Mouse (Mus musculus) stomach, embryonic 16.5 days (tissue): ENCODE data around the gene Kdm1a. TPM values are rescaled to one million over a fixed set of nuclear protein-coding genes. Genes with fewer than 3 reads are reported as not detected.

Experiments
- ATAC-seq: fragments of 200-750 bp; cut with Nextera tagmentation; 2 replicates; pipeline ENCODE4 v1.8.0; 2017; ENCODE audit warnings: moderate number of reproducible peaks, moderate TSS enrichment; ENCODE audit not compliant: insufficient read depth, low FRiP score
- H3K27ac ChIP-seq: fragments of 300-500 bp; sonication (generic); 2 replicates; pipeline ENCODE4 v1.5.1; 2014; ENCODE audit warnings: low read length
- H3K27me3 ChIP-seq: fragments of 300-500 bp; sonication (generic); 2 replicates; pipeline ENCODE4 v1.6.1; 2014; ENCODE audit warnings: low read length, control low read depth, mixed read lengths; ENCODE audit not compliant: control insufficient read depth, insufficient read depth
- H3K36me3 ChIP-seq: fragments of 300-500 bp; sonication (generic); 2 replicates; pipeline ENCODE4 v1.6.1; 2014; ENCODE audit warnings: low read length; ENCODE audit not compliant: control insufficient read depth, insufficient read depth
- H3K4me1 ChIP-seq: fragments of 300-500 bp; sonication (generic); 2 replicates; pipeline ENCODE4 v1.6.1; 2014; ENCODE audit warnings: low read length, control low read depth, mixed read lengths; ENCODE audit not compliant: control insufficient read depth, insufficient read depth
- H3K4me2 ChIP-seq: fragments of 300-500 bp; sonication (generic); 2 replicates; pipeline ENCODE4 v1.6.1; 2014; ENCODE audit warnings: low read depth, low read length, mixed read lengths
- H3K4me3 ChIP-seq: fragments of 300-500 bp; sonication (generic); replicated peaks from 2 replicates; pipeline ENCODE4 v1.5.1; 2014; ENCODE audit warnings: mild to moderate bottlenecking, low read length
- H3K9ac ChIP-seq: fragments of 300-500 bp; sonication (generic); 2 replicates; pipeline ENCODE4 v1.6.1; 2014; ENCODE audit warnings: low read length
- H3K9me3 ChIP-seq: fragments of 300-500 bp; sonication (generic); replicated peaks from 2 replicates; pipeline ENCODE4 v1.6.1; 2016; ENCODE audit warnings: low read length, control low read depth; ENCODE audit not compliant: control insufficient read depth
- WGBS: fragments of 180-500 bp; shearing (Covaris S2); extraction: QIAGEN DNeasy Blood & Tissue Kit; methylation state at CpG from one replicate; pipeline ENCODE4 v1.1.7; 2014; 5-methylcytosine and 5-hydroxymethylcytosine counted together
- polyA plus RNA-seq: library from polyadenylated mRNA; unstranded; fragments of >200 nt; fragmentation: Nextera tagmentation; extraction: Ambion mirVana; gene quantifications from 2 replicates; pipeline ENCODE4 v1.2.1, GENCODE M21; 2015

The Kdm1a gene
- polyA plus RNA-seq, 1 experiment from 2014 or later, result 18.9 TPM

DNA sequence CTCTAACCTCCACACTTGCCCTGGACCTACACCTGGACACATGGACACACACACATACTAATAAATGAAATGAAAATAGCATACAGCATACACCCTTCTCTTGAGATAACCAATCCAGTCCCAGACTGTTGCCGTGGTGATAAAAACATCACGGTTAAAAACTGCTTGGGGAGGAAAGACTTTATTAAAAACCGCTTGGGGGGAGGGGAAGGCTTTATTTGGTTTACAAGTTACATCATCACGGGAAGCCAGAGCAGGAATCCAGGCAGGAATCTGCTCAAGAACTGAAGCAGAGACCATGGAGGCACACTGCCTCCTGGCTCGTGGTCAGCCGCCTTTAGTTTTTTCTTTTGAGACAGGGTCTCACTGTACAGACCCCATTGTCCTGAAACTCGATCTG is 11.1 kb upstream of the Kdm1a start:
- ATAC-seq, result no peak
- Histone ChIP-seq H3K27me3 (no peaks in the 10 kb centered on the region), H3K27ac (no peak overlapping the region), H3K9me3 (no peaks in the 10 kb centered on the region), H3K36me3 (no peaks in the 10 kb centered on the region), H3K4me1 (no peaks in the 10 kb centered on the region), H3K9ac (no peak overlapping the region), H3K4me3 (no peak overlapping the region), H3K4me2 (no peak overlapping the region)
- WGBS, result 52% methylated on average over 7 of the region's 7 CpGs

DNA sequence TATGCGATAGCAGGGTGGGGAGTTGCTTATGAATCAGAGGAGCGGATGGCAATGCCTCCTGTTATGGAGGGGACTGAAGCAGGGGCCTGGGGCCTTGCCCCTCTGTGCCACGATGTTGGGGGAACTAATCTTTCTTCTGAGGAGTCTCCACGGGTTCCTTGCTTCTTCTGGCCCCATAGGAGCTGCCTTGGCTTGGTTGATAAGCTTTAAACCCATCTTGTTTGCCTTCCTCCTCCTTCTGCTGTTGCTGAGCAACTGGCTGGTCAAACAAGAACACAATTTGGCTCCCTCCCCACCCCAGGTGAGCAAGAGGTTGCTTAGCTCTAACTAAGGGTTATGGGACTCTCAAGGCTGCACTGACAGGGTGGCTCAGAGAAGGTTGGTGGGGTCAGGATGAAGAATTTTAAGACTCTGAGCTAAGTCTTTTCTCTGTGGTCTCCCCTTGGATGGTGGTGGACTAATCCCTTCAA is 7.9 kb upstream of the Kdm1a start, which contains the start of gene Tex46:
Tex46 (plus strand) TSS at position 51 of the 470 bp plus-strand sequence.
- WGBS, result 45% methylated on average over 4 of the region's 4 CpGs
- H3K4me1 ChIP-seq, result no peaks in the 10 kb centered on the region

DNA sequence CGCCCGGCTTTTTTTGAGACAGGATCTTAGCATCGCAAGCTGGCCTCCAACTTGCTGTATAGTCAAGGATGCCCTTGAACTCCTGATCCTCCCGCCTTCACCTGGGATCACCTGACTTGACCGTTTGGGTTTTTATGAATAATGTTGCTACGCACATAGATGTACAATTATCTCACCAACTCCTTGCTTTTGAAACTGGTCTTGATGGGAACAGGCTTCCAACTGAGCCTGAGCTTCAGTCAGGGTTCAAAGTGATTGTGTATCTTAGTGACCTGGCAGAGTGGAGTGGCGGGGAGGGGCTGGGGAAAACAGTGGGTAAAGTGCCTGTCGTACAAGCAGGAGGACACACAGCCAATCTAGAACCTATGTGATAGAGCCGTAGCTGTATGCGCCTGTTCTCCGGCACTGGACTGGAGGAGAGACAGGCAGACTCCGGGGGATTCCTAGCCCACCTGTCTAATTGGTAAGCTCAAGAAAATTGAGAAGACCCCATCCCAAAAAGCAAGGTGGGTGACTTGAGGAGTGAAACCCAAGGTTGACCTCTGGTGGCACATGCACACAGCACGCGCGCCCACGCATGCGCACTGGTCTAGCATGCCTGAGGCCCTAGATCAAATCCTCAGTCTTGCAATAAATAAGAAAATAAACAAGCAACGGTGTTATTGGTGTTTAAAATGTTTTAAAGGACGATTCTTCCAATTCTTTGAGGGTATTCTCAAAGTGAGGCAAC is 3.4 kb upstream of the Kdm1a start:
- WGBS, result 87% methylated on average over 19 of the region's 19 CpGs
- no peak for ATAC-seq

More for the DNA sequence above, 7.9 kb upstream of the Kdm1a start, which contains the start of gene Tex46:
- no peaks in the 10 kb centered on the region for H3K36me3 ChIP-seq
- ATAC-seq, result peak; percentile 72; the same call in 1 of the 2 replicates
- no peak within 1 kb of the TSS for H3K4me3 ChIP-seq
- no peak within 1 kb of the TSS for H3K4me2 ChIP-seq
- H3K27ac ChIP-seq, result no peak within 1 kb of the TSS
- no peak within 1 kb of the TSS for H3K9ac ChIP-seq
- H3K27me3 ChIP-seq, result no peaks in the 10 kb centered on the region
- H3K9me3 ChIP-seq, result no peaks in the 10 kb centered on the region

DNA sequence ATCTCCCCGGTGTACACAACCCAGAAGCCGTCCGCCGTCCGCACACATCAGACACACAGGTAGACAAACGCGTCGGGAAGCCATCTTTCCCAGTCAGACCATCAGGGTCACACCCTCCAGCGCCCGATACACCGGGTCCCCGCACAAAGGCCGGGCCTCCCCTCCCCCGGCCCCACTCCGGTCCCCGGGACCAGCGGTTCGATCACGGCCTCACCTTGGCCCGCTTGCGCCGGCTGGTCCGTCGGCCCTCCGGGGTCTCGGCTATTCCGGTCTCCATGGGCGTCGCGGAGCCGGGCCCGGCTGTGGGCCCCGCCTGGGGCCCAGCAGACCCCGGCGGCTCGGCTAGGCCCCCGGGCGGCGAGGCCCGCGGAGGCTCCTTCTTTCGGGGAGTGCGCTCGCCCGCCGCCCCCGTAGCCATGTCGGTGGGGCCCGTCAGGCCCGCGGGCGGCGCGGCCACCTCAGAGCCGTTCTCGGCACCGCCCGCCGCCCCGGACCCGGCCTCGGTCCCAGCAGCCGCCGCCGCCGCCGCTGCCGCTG is 437 bp downstream of the Kdm1a start:
- ATAC-seq, result peak; percentile 55
- H3K4me3 ChIP-seq, result peak overlapping the region; percentile 98
- under 1% methylated on average over 64 of the region's 68 CpGs for WGBS
- H3K9me3 ChIP-seq, result no peaks in the 10 kb centered on the region
- H3K4me1 ChIP-seq, result peaks cover 13% of the 10 kb centered on the region
- H3K27ac ChIP-seq, result peak overlapping the region; percentile 89
- H3K27me3 ChIP-seq, result no peaks in the 10 kb centered on the region
- peak overlapping the region; percentile 99 for H3K9ac ChIP-seq
- no peaks in the 10 kb centered on the region for H3K36me3 ChIP-seq
- H3K4me2 ChIP-seq, result peak overlapping the region; percentile 76

More for the DNA sequence above, 3.4 kb upstream of the Kdm1a start:
- no peak overlapping the region for H3K4me2 ChIP-seq
- no peaks in the 10 kb centered on the region for H3K9me3 ChIP-seq
- H3K27ac ChIP-seq, result no peak overlapping the region
- H3K4me3 ChIP-seq, result no peak overlapping the region
- H3K9ac ChIP-seq, result no peak overlapping the region
- no peaks in the 10 kb centered on the region for H3K27me3 ChIP-seq
- no peaks in the 10 kb centered on the region for H3K36me3 ChIP-seq
- H3K4me1 ChIP-seq, result peaks cover 2% of the 10 kb centered on the region; the same call in 1 of the 2 replicates

DNA sequence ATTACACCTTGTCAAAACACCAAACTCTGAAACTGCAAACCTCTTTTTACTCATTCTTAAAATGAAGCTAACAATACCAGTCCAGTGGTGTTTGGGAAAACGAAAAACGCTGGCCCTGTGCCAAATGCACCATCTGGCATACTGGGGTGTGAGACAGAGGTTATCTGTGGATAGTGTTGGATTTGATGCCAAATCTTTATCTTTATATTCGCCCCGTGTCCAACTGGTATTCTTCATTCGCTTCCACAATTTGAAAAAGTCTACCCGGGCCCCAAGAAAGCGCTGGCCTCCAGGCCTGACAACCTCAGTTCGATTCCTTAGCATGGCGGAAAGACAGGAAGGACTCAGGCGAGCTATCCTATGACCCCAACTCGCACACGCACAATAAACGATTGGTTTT is 1.0 kb downstream of the Kdm1a start:
- Histone ChIP-seq H3K4me1 (peaks cover 13% of the 10 kb centered on the region), H3K27ac (peak overlapping the region; percentile 89), H3K4me2 (peak overlapping the region; percentile 76), H3K4me3 (peak overlapping the region; percentile 98), H3K9me3 (no peaks in the 10 kb centered on the region), H3K36me3 (no peaks in the 10 kb centered on the region), H3K9ac (peak overlapping the region; percentile 99), H3K27me3 (no peaks in the 10 kb centered on the region)
- WGBS, result under 1% methylated on average over 13 of the region's 13 CpGs
- ATAC-seq, result no peak

DNA sequence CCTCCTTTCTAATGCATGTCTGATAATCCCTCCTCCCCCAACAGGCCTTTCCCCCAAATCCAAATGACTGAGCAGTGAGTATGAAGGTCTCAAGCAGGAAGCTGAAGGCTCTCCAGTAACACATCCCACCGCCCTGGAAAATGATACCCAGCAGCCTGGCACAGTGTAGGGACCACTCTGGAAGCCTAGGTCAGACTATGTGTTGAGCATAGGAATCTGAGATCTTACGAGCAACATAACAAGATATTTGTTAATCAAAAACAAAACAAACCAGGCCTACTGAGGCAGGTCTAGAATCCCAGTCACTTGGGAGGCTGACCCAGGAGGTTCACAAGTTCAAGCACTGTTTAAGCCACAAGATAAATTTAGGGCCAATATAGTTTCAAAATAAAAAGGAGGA is 2.0 kb downstream of the Kdm1a start:
- peak overlapping the region; percentile 76 for H3K4me2 ChIP-seq
- H3K9ac ChIP-seq, result peak overlapping the region; percentile 50; the same call in 1 of the 2 replicates
- ATAC-seq, result no peak
- no peak overlapping the region for H3K27ac ChIP-seq
- no peaks in the 10 kb centered on the region for H3K27me3 ChIP-seq
- H3K4me1 ChIP-seq, result peaks cover 13% of the 10 kb centered on the region
- 81% methylated on average over 2 of the region's 2 CpGs for WGBS
- H3K36me3 ChIP-seq, result no peaks in the 10 kb centered on the region
- no peaks in the 10 kb centered on the region for H3K9me3 ChIP-seq
- H3K4me3 ChIP-seq, result peak overlapping the region; percentile 98

DNA sequence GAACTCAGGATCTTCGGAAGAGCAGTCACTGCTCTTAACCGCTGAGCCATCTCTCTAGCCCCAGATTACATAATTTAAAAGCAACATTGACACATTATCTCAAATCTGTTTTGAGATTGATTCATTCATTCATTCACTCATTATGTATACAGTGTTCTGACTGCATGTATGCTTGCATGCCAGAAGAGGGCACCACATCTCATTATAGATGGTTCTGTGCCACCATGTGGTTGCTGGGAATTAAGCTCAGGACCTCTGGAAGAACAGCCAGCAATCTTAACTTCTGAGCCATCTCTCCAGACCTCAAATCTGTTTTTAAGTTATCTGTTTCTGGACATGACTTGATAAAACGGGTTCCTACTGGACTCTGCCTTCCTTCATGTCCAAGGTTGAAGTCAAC is 2.7 kb downstream of the Kdm1a start:
- no peaks in the 10 kb centered on the region for H3K9me3 ChIP-seq
- no peak overlapping the region for H3K4me3 ChIP-seq
- no peak overlapping the region for H3K27ac ChIP-seq
- no peak overlapping the region for H3K9ac ChIP-seq
- H3K4me1 ChIP-seq, result peaks cover 13% of the 10 kb centered on the region
- 95% methylated on average over 3 of the region's 3 CpGs for WGBS
- no peaks in the 10 kb centered on the region for H3K36me3 ChIP-seq
- ATAC-seq, result no peak
- H3K4me2 ChIP-seq, result no peak overlapping the region
- H3K27me3 ChIP-seq, result no peaks in the 10 kb centered on the region

DNA sequence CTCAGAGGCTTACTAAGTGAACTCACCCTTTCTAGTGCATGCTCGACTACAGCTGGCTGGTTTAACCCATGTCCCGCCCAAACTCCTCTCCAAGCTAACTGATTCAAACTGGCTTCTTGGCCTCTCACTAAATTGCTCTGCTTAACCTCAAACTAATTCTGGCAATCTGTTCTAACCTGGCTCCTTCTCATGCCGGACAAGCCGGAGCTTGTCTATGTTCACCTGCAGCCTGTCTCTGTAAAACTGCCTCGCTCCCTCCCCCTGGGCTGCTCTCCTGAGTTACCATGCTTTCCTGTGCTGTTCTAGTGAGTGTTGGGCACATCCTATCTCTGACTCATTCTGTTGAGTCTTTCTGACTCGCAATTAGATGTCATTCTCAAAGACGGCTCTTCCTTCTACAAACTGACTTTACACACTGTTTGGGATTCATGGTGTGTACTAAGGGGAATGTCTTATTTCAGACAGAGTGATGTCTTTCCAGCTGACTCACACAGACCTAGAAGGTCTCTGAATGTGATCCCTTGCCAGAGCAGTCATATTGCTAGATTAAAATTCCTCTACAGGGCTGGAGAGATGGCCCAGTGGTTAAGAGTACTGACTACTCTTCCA is 4.2 kb downstream of the Kdm1a start:
- Histone ChIP-seq H3K9ac (no peak overlapping the region), H3K4me3 (no peak overlapping the region), H3K36me3 (no peaks in the 10 kb centered on the region), H3K27me3 (no peaks in the 10 kb centered on the region), H3K4me1 (peaks cover 20% of the 10 kb centered on the region), H3K27ac (no peak overlapping the region), H3K4me2 (no peak overlapping the region), H3K9me3 (no peaks in the 10 kb centered on the region)
- 79% methylated on average over 7 of the region's 7 CpGs for WGBS
- ATAC-seq, result no peak

DNA sequence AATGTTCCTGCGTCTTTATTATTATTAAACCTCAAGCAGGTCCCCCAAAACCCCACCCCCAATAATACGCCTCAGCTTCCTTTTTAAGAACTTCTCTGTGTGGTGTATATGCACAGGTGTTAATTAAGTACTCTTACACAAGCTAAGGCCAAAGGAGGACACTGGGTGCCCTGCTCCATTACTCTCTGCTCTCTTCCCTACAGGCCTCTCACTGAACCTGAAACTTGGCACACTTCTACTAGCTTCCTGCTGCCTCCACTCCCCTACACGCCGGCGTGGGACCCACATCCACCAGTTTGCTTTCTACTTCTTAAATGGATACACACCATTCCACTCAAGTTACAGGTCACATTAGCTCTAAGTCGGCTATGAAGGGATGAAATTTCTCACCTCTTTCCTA is 7.3 kb downstream of the Kdm1a start:
- H3K4me1 ChIP-seq, result peaks cover 11% of the 10 kb centered on the region
- no peak overlapping the region for H3K4me2 ChIP-seq
- WGBS, result 77% methylated on average over 6 of the region's 6 CpGs
- no peak overlapping the region for H3K9ac ChIP-seq
- H3K27me3 ChIP-seq, result no peaks in the 10 kb centered on the region
- no peaks in the 10 kb centered on the region for H3K36me3 ChIP-seq
- no peak overlapping the region for H3K27ac ChIP-seq
- no peak overlapping the region for H3K4me3 ChIP-seq
- no peaks in the 10 kb centered on the region for H3K9me3 ChIP-seq
- ATAC-seq, result no peak
